Mouse (Mus musculus) hindbrain, embryonic 11.5 days (tissue): ENCODE data around the gene Il11. TPM values are rescaled to one million over a fixed set of nuclear protein-coding genes. Genes with fewer than 3 reads are reported as not detected.

Source experiments
- ATAC-seq: fragments of 200-750 bp; cut with Nextera tagmentation; 2 replicates; pipeline ENCODE4 v1.8.0; 2017; ENCODE audit warnings: mild to moderate bottlenecking, moderate TSS enrichment, moderate library complexity; ENCODE audit not compliant: low FRiP score
- DNase-seq: peaks from one replicate; pipeline ENCODE4 v3.0.0-alpha.2; 2015; ENCODE audit warnings: low spot score
- H3K27ac ChIP-seq: fragments of 300-500 bp; sonication (generic); 2 replicates; pipeline ENCODE4 v1.5.1; 2014; ENCODE audit warnings: mild to moderate bottlenecking, low read depth, low read length
- H3K27me3 ChIP-seq: fragments of 300-500 bp; sonication (generic); 2 replicates; pipeline ENCODE4 v1.6.1; 2014; ENCODE audit warnings: mild to moderate bottlenecking, low read length, moderate library complexity, mixed read lengths; ENCODE audit not compliant: control insufficient read depth, insufficient read depth
- H3K36me3 ChIP-seq: fragments of 300-500 bp; sonication (generic); 2 replicates; pipeline ENCODE4 v1.6.1; 2014; ENCODE audit warnings: mild to moderate bottlenecking, low read length, moderate library complexity, mixed read lengths; ENCODE audit not compliant: control insufficient read depth, insufficient read depth
- H3K4me1 ChIP-seq: fragments of 300-500 bp; sonication (generic); replicated peaks from 2 replicates; pipeline ENCODE4 v1.6.1; 2014; ENCODE audit warnings: low read length, mixed read lengths; ENCODE audit not compliant: control insufficient read depth, insufficient read depth
- H3K4me2 ChIP-seq: fragments of 300-500 bp; sonication (generic); replicated peaks from 2 replicates; pipeline ENCODE4 v1.6.1; 2014; ENCODE audit warnings: mild to moderate bottlenecking, low read depth, low read length
- H3K4me3 ChIP-seq: fragments of 300-500 bp; sonication (generic); 2 replicates; pipeline ENCODE4 v1.5.1; 2014; ENCODE audit warnings: low read depth, low read length
- H3K9ac ChIP-seq: fragments of 300-500 bp; sonication (generic); 2 replicates; pipeline ENCODE4 v1.6.1; 2014; ENCODE audit warnings: low read depth, low read length
- H3K9me3 ChIP-seq: fragments of 300-500 bp; sonication (generic); 2 replicates; pipeline ENCODE4 v1.6.1; 2016; ENCODE audit warnings: low read length; ENCODE audit not compliant: control insufficient read depth
- WGBS: fragments of 180-500 bp; shearing (Covaris S2); extraction: QIAGEN DNeasy Blood & Tissue Kit; methylation state at CpG from one replicate; pipeline ENCODE4 v1.1.7; 2014; 5-methylcytosine and 5-hydroxymethylcytosine counted together
- polyA plus RNA-seq: library from polyadenylated mRNA; unstranded; fragments of >200 nt; fragmentation: Nextera tagmentation; extraction: Ambion mirVana; gene quantifications from 2 replicates; pipeline ENCODE4 v1.2.1, GENCODE M21; 2014

Gene Il11
- polyA plus RNA-seq, 1 experiment from 2014 or later: 0.08 TPM

GRCm38 (mm10) chr7:4741672-4742481 is 40.8 kb downstream of the Il11 start:
- Histone ChIP-seq H3K4me1 (peaks cover 12% of the 10 kb centered on the region), H3K27ac (no peak overlapping the region; the same call in 1 of the 2 replicates), H3K36me3 (peaks cover 3% of the 10 kb centered on the region; the same call in 1 of the 2 replicates), H3K27me3 (no peaks in the 10 kb centered on the region), H3K4me2 (peak overlapping the region; percentile 89), H3K4me3 (peak overlapping the region; percentile 71; the same call in 1 of the 2 replicates), H3K9me3 (no peaks in the 10 kb centered on the region), H3K9ac (peak overlapping the region; percentile 95)
- DNase-seq (no peak), ATAC-seq (no peak)
- 81% methylated on average over 21 of the region's 21 CpGs for WGBS

- Histone ChIP-seq H3K36me3 (peaks cover 2% of the 10 kb centered on the region; the same call in 1 of the 2 replicates), H3K4me3 (peak overlapping the region; percentile 71), H3K4me2 (peak overlapping the region; percentile 89), H3K9ac (peak overlapping the region; percentile 95), H3K27ac (peak overlapping the region; percentile 92), H3K27me3 (no peaks in the 10 kb centered on the region), H3K9me3 (no peaks in the 10 kb centered on the region), H3K4me1 (peaks cover 12% of the 10 kb centered on the region)
- ATAC-seq (no peak), DNase-seq (peak; percentile 43)
- 5% methylated on average over 4 of the region's 4 CpGs for WGBS
Observed at GRCm38 (mm10) chr7:4741151-4741550, 41.5 kb downstream of the Il11 start.

GRCm38 (mm10) chr7:4740309-4740727 is 42.3 kb downstream of the Il11 start:
- Histone ChIP-seq H3K4me2 (peak overlapping the region; percentile 89), H3K4me1 (peaks cover 12% of the 10 kb centered on the region), H3K36me3 (no peaks in the 10 kb centered on the region), H3K9ac (peak overlapping the region; percentile 95), H3K9me3 (no peaks in the 10 kb centered on the region), H3K27ac (peak overlapping the region; percentile 92), H3K27me3 (no peaks in the 10 kb centered on the region), H3K4me3 (peak overlapping the region; percentile 71)
- no peak for DNase-seq
- no peak; the same call in 1 of the 2 replicates for ATAC-seq
- WGBS: 0% methylated on average over 13 of the region's 14 CpGs

DNA sequence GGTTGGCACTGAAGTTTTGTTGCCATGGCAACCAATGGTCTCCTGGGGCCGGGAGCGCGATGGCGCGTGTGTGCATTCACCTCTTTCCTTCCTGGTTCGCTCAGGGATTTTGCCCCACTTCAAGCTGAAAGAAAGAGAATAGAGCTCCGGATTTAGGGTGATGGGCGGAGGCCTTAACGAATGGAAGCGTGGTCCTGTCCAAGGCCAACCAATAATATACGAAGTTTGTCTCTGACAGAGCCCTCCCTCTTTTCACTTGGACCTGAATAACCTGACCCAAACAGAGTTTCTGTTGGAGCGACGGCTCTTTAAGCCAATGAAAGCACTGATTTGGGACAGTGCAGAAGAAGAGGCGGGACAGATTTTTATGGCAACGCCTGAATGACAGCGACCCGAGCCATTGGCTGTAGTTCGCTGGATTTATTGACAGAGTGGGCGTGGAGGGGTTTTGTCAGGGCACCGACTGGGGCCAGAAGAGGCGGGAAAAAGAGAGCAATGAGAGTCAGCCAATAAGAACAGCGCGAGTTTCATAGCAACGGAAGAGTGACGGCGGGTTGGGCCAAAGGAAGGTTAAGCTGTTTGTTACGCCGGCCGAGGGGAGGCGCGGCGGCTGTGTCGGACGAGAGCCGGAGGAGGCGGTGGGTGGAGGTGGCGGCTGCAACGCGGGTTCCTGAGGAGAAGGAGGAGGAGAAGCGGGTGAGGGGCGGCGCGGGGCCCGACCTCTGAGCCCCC is 42.9 kb downstream of the Il11 start, which contains the start of gene Kmt5c:
Kmt5c (plus strand) TSS at position 572 of the 732 bp plus-strand sequence.
- DNase-seq: peak; percentile 97
- Histone ChIP-seq H3K4me1 (peaks cover 12% of the 10 kb centered on the region), H3K9me3 (no peaks in the 10 kb centered on the region), H3K4me2 (peak within 1 kb of the TSS; percentile 89), H3K9ac (peak within 1 kb of the TSS; percentile 95), H3K27me3 (no peaks in the 10 kb centered on the region), H3K36me3 (no peaks in the 10 kb centered on the region), H3K27ac (peak within 1 kb of the TSS; percentile 92), H3K4me3 (peak within 1 kb of the TSS; percentile 71)
- under 1% methylated on average over 33 of the region's 44 CpGs for WGBS
- ATAC-seq: peak; percentile 98

- H3K9me3 ChIP-seq: no peaks in the 10 kb centered on the region
Observed at GRCm38 (mm10) chr7:4739041-4739543, 43.6 kb downstream of the Il11 start.

GRCm38 (mm10) chr7:4732968-4733392 is 49.7 kb downstream of the Il11 start:
- Histone ChIP-seq H3K27me3 (no peaks in the 10 kb centered on the region), H3K9ac (no peak overlapping the region), H3K4me2 (no peak overlapping the region), H3K9me3 (no peaks in the 10 kb centered on the region), H3K36me3 (no peaks in the 10 kb centered on the region), H3K4me1 (no peaks in the 10 kb centered on the region), H3K4me3 (no peak overlapping the region), H3K27ac (no peak overlapping the region)
- ATAC-seq (no peak), DNase-seq (no peak)
- 77% methylated on average over 6 of the region's 6 CpGs for WGBS

More at GRCm38 (mm10) chr7:4739041-4739543, 43.6 kb downstream of the Il11 start:
- Histone ChIP-seq H3K36me3 (no peaks in the 10 kb centered on the region), H3K9ac (no peak overlapping the region), H3K27ac (peak overlapping the region; percentile 58; the same call in 1 of the 2 replicates), H3K4me3 (peak overlapping the region; percentile 25), H3K4me2 (peak overlapping the region; percentile 25), H3K4me1 (peaks cover 12% of the 10 kb centered on the region), H3K27me3 (no peaks in the 10 kb centered on the region)
- DNase-seq (no peak), ATAC-seq (no peak)
- 57% methylated on average over 10 of the region's 10 CpGs for WGBS

DNA sequence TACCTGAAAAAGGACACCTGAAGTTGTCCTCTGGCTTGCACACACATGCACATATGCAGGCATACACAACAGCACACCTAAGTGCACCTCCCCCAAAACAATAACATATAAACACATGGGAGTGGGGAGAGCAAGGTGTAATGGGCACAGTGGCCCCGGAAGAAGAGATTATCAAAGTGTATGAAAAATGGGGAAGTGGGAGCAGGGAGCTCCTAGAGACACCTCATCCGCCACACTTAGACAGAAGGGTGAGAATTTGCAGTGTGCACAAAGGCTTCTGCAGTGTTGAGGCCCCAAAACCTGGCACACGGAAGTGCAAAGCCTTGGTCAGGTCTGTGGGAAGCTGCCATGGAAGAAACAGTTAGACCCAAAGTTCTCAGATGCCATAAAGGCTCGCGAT is 51.6 kb downstream of the Il11 start:
- Histone ChIP-seq H3K4me1 (no peaks in the 10 kb centered on the region), H3K4me2 (no peak overlapping the region), H3K9ac (no peak overlapping the region), H3K27me3 (no peaks in the 10 kb centered on the region), H3K4me3 (no peak overlapping the region), H3K27ac (no peak overlapping the region), H3K9me3 (no peaks in the 10 kb centered on the region), H3K36me3 (no peaks in the 10 kb centered on the region)
- DNase-seq (no peak), ATAC-seq (no peak)
- WGBS: 81% methylated on average over 5 of the region's 5 CpGs

DNA sequence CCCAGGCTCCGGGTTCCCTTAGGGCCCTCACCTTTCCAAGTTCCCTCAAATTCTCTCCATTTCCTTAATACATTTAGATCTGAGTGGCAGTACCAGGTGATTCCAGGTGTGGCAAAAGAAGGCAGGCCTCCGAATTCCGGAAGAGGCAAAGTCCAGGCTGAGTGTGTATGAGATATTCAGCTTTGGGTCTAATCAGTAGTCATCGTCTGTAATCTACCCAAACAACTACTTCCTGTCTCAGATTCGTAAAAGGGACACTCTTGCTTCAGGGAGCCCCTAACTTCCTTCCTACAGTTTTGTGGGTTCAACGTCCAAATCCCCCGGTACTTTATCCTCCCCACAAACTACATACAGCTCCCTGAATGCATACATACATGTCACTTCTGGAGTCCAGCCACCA is 57.5 kb downstream of the Il11 start, which contains the start of gene Tmem150b:
Tmem150b (minus strand) TSS at position 81 of the 400 bp plus-strand sequence.
- WGBS: 90% methylated on average over 7 of the region's 7 CpGs
- ATAC-seq: no peak

More for the DNA sequence above, 57.5 kb downstream of the Il11 start, which contains the start of gene Tmem150b:
- no peak for DNase-seq
- no peak within 1 kb of the TSS for H3K4me3 ChIP-seq
- no peak within 1 kb of the TSS for H3K4me2 ChIP-seq
- H3K4me1 ChIP-seq: no peaks in the 10 kb centered on the region
- H3K36me3 ChIP-seq: no peaks in the 10 kb centered on the region
- H3K27me3 ChIP-seq: no peaks in the 10 kb centered on the region
- H3K9me3 ChIP-seq: no peaks in the 10 kb centered on the region
- no peak within 1 kb of the TSS for H3K27ac ChIP-seq
- no peak within 1 kb of the TSS for H3K9ac ChIP-seq
